Mouse (Mus musculus) liver (tissue): ENCODE measurements around the gene Dusp1.

Experiments used
- DNase-seq: peaks from one replicate; pipeline ENCODE4 v3.0.0-alpha.2; 2020; ENCODE audit warnings: mixed read lengths

Gene Dusp1

GRCm38 (mm10) chr17:26498626-26499025 is 63.3 kb downstream of the Dusp1 start:
- DNase-seq, result no peak

GRCm38 (mm10) chr17:26497416-26497923 is 64.5 kb downstream of the Dusp1 start:
- DNase-seq, result peak; percentile 28

GRCm38 (mm10) chr17:26494642-26495468 is 67.1 kb downstream of the Dusp1 start:
- DNase-seq, result no peak

- DNase-seq, result no peak
Observed at GRCm38 (mm10) chr17:26492246-26492645, 69.7 kb downstream of the Dusp1 start.

GRCm38 (mm10) chr17:26490910-26491309 is 71.0 kb downstream of the Dusp1 start:
- DNase-seq, result no peak

GRCm38 (mm10) chr17:26490072-26490471 is 71.9 kb downstream of the Dusp1 start:
- no peak for DNase-seq

- DNase-seq, result no peak
Observed at GRCm38 (mm10) chr17:26488711-26489403, 73.1 kb downstream of the Dusp1 start.

GRCm38 (mm10) chr17:26487917-26488316 is 74.0 kb downstream of the Dusp1 start:
- no peak for DNase-seq

- DNase-seq, result no peak
Observed at GRCm38 (mm10) chr17:26487266-26487665, 74.7 kb downstream of the Dusp1 start.

- no peak for DNase-seq
Observed at GRCm38 (mm10) chr17:26484626-26485421, 77.1 kb downstream of the Dusp1 start.

- DNase-seq, result no peak
Observed at GRCm38 (mm10) chr17:26480956-26481355, 81.0 kb downstream of the Dusp1 start.

- no peak for DNase-seq
Observed at GRCm38 (mm10) chr17:26479619-26480018, 82.3 kb downstream of the Dusp1 start.

- DNase-seq, result no peak
Observed at GRCm38 (mm10) chr17:26478672-26479071, 83.3 kb downstream of the Dusp1 start.

- no peak for DNase-seq
Observed at GRCm38 (mm10) chr17:26476871-26477270, 85.1 kb downstream of the Dusp1 start.

- DNase-seq, result no peak
Observed at GRCm38 (mm10) chr17:26468102-26468894, 93.6 kb downstream of the Dusp1 start.

- DNase-seq, result no peak
Observed at GRCm38 (mm10) chr17:26467619-26468018, 94.3 kb downstream of the Dusp1 start.

GRCm38 (mm10) chr17:26466741-26467150 is 95.2 kb downstream of the Dusp1 start:
- DNase-seq, result peak; percentile 76

GRCm38 (mm10) chr17:26464972-26465371 is 97.0 kb downstream of the Dusp1 start:
- DNase-seq, result peak; percentile 24

GRCm38 (mm10) chr17:26464481-26464880 is 97.4 kb downstream of the Dusp1 start:
- no peak for DNase-seq

GRCm38 (mm10) chr17:26463984-26464383 is 97.9 kb downstream of the Dusp1 start:
- no peak for DNase-seq

- DNase-seq, result no peak
Observed at GRCm38 (mm10) chr17:26463432-26463831, 98.5 kb downstream of the Dusp1 start.

GRCm38 (mm10) chr17:26462634-26463170 is 99.2 kb downstream of the Dusp1 start:
- peak; percentile 78 for DNase-seq
